Mouse (Mus musculus): ENCODE data around the gene Mr1. TPM values are rescaled to one million over a fixed set of nuclear protein-coding genes. Genes with fewer than 3 reads are reported as not detected.

The Mr1 gene
- polyA plus RNA-seq, 1 experiment from 2014 or later, result 3.1 TPM

- WGBS, result 39% methylated on average over 3 of the region's 3 CpGs
- Histone ChIP-seq H3K4me3 (ENCODE audit: low read depth, low read length) (no peak overlapping the region), H3K4me1 (ENCODE audit: control insufficient read depth, insufficient read depth, low read length) (peaks cover 19% of the 10 kb centered on the region), H3K9me3 (ENCODE audit: control insufficient read depth, low read length) (no peaks in the 10 kb centered on the region), H3K27ac (replicated peaks; ENCODE audit: low read depth, low read length) (no peak overlapping the region), H3K36me3 (ENCODE audit: control insufficient read depth, insufficient read depth, low read length) (no peaks in the 10 kb centered on the region), H3K9ac (ENCODE audit: low read length) (no peak overlapping the region), H3K4me2 (ENCODE audit: low read depth, severe bottlenecking) (no peak overlapping the region), H3K27me3 (ENCODE audit: control insufficient read depth, insufficient read depth, low read length) (no peaks in the 10 kb centered on the region)
- no peak for DNase-seq (ENCODE audit: low spot score)
- ATAC-seq (ENCODE audit: insufficient number of reproducible peaks, low FRiP score, low TSS enrichment, low read depth), result no peak
Observed at GRCm38 (mm10) chr1:155077675-155078074, 68.9 kb downstream of the Mr1 start.

Other genes with a start within 250 kb of the Mr1 start
- 12.4 and 15.0 TPM in 2 replicates for gene Ier5, start 47.2 kb downstream of the Mr1 start, polyA plus RNA-seq (2014; fragmentation: Nextera tagmentation; extraction: Ambion mirVana)
- gene Stx6, start 11.9 kb upstream of the Mr1 start, polyA plus RNA-seq (2014; fragmentation: Nextera tagmentation; extraction: Ambion mirVana), result 91.8 and 116 TPM in 2 replicates
- gene BC034090, start 97.6 kb upstream of the Mr1 start, polyA plus RNA-seq (2014; fragmentation: Nextera tagmentation; extraction: Ambion mirVana), result 2.8 and 3.8 TPM in 2 replicates

All from limb, embryonic 11.5 days (tissue).